In genomic region chr17:86032113-86032714, GRCm38 (mm10) we compare ENCODE assay signal across 9 mouse cellular contexts.
DNase-seq lines count a peak whose midpoint lies in the region; ATAC-seq and TF ChIP-seq lines count a peak whose summit lies in the region.
"Had no signal": no experiment of that assay in that cellular context is flagged by ENCODE, and none has a peak within 500 bp of the region (broad histone marks: within the 10 kb centered on the region; RNA-seq: fewer than 3 reads in every experiment).

No protein-coding gene starts in this region.

- intact Hi-C loops in gastrocnemius, adult 2 months (cut with DNase I) = loop anchor here (10.0 kb wide), 1 partner anchor 347 kb away; the partner anchor contains the start of gene Six2

- TF ChIP-seq CTCF in gastrocnemius, adult 2 months (IDR thresholded peaks at IDR 0.05) = no peak
- TF ChIP-seq CTCF in CH12.LX (conservative IDR thresholded peaks at IDR 0.05 in 1 of 2, IDR thresholded peaks at IDR 0.05 in 1 of 2; ENCODE audit: low read depth in 2 of 2, low read length in 2 of 2) = no peak
- no peak for TF ChIP-seq CTCF in midbrain, postnatal 0 days (IDR thresholded peaks at IDR 0.05)

- H3K9ac ChIP-seq in CH12.LX (ENCODE audit: insufficient read depth, low read depth) = no peak overlapping the region
- H3K9ac ChIP-seq in limb, embryonic 13.5 days = no peak overlapping the region
- H3K9ac ChIP-seq in midbrain, postnatal 0 days (replicated peaks; ENCODE audit: low read length, poor library complexity, severe bottlenecking) = no peak overlapping the region
- H3K9ac ChIP-seq in liver, embryonic 12.5 days = no peak overlapping the region

- peaks cover 0 to 16% of the 10 kb centered on the region in 2 experiments for H3K36me3 ChIP-seq in CH12.LX (replicated peaks in 1 of 2; ENCODE audit: control insufficient read depth in 1 of 2, insufficient read depth in 1 of 2, low read length in 1 of 2)
- no peaks in the 10 kb centered on the region for H3K36me3 ChIP-seq in limb, embryonic 13.5 days
- no peaks in the 10 kb centered on the region for H3K36me3 ChIP-seq in midbrain, postnatal 0 days (ENCODE audit: insufficient read depth, low read length)
- no peaks in the 10 kb centered on the region for H3K36me3 ChIP-seq in liver, embryonic 12.5 days

- peak; percentile 38 for DNase-seq in gastrocnemius, adult 2 months
- no peak for DNase-seq in gastrocnemius, postnatal 10 days
- DNase-seq in CH12.LX (ENCODE audit: extremely low read depth) = no peak
- DNase-seq in fibroblast of lung, adult 2 months (ENCODE audit: low read depth) = peak; percentile 81
- DNase-seq in frontal cortex, postnatal 25 days (ENCODE audit: low spot score in 2 of 2) = no peak
- DNase-seq in midbrain, postnatal 0 days (ENCODE audit: low spot score) = no peak
- DNase-seq: layer of hippocampus, postnatal 36 days had no signal

- H3K27ac ChIP-seq in gastrocnemius, adult 2 months = peak overlapping the region; percentile 90
- H3K27ac ChIP-seq in CH12.LX (ENCODE audit: insufficient read depth, low read depth) = no peak overlapping the region
- H3K27ac ChIP-seq in limb, embryonic 13.5 days = peak overlapping the region; percentile 63; the same call in 1 of the 2 replicates
- H3K27ac ChIP-seq in midbrain, postnatal 0 days (ENCODE audit: low read depth, low read length) = no peak overlapping the region
- no peak overlapping the region for H3K27ac ChIP-seq in liver, embryonic 12.5 days

- no peak for TF ChIP-seq POLR2A in CH12.LX (IDR thresholded peaks at IDR 0.05; ENCODE audit: low read depth, low read length)

- 23% methylated on average over 3 of the region's 3 CpGs for WGBS in limb, embryonic 13.5 days
- WGBS in midbrain, postnatal 0 days = 90% methylated on average over 3 of the region's 3 CpGs
- WGBS in liver, embryonic 12.5 days (ENCODE audit: insufficient replicate concordance) = 73% methylated on average over 3 of the region's 3 CpGs

- H3K79me2 ChIP-seq in CH12.LX (replicated peaks; ENCODE audit: control insufficient read depth, extremely low read depth, insufficient read depth, poor library complexity, severe bottlenecking) = no peaks in the 10 kb centered on the region

- no peak for TF ChIP-seq EP300 in CH12.LX (IDR thresholded peaks at IDR 0.05; ENCODE audit: low read length)

- H3K9me3 ChIP-seq in CH12.LX (replicated peaks; ENCODE audit: low read length) = no peaks in the 10 kb centered on the region
- H3K9me3 ChIP-seq in limb, embryonic 13.5 days = no peaks in the 10 kb centered on the region
- no peaks in the 10 kb centered on the region for H3K9me3 ChIP-seq in midbrain, postnatal 0 days (ENCODE audit: low read length)
- no peaks in the 10 kb centered on the region for H3K9me3 ChIP-seq in liver, embryonic 12.5 days (replicated peaks)

- peak; percentile 71 for ATAC-seq in limb, embryonic 13.5 days (ENCODE audit: low FRiP score, low read depth)
- ATAC-seq in midbrain, postnatal 0 days (ENCODE audit: low FRiP score) = no peak
- no peak for ATAC-seq in liver, embryonic 12.5 days

- 0 out of 2 replicates have a peak overlapping the region, but pooled peaks have one; percentile 29 for H3K4me2 ChIP-seq in CH12.LX (ENCODE audit: insufficient read depth, low read depth, poor library complexity, severe bottlenecking)
- H3K4me2 ChIP-seq in limb, embryonic 13.5 days (replicated peaks) = peak overlapping the region; percentile 5; the same call in 1 of the 2 replicates
- no peak overlapping the region for H3K4me2 ChIP-seq in midbrain, postnatal 0 days (ENCODE audit: low read depth, low read length, poor library complexity, severe bottlenecking)
- no peak overlapping the region for H3K4me2 ChIP-seq in liver, embryonic 12.5 days

- dilution Hi-C loops in CH12.LX (cut with MboI; ENCODE audit: extremely low pct_ligation_motif_present, extremely low pct_unique_long_range_greater_than_20kb, low sequenced_read_pairs) = no loop called here

- no peaks in the 10 kb centered on the region for H3K27me3 ChIP-seq in CH12.LX (replicated peaks)
- no peaks in the 10 kb centered on the region for H3K27me3 ChIP-seq in limb, embryonic 13.5 days
- H3K27me3 ChIP-seq in midbrain, postnatal 0 days (ENCODE audit: insufficient read depth, low read length) = no peaks in the 10 kb centered on the region
- H3K27me3 ChIP-seq in liver, embryonic 12.5 days (replicated peaks) = no peaks in the 10 kb centered on the region

- no peak for TF ChIP-seq RAD21 in CH12.LX (IDR thresholded peaks at IDR 0.05; ENCODE audit: low read depth, low read length)

- in situ Hi-C loops in CH12.LX (cut with MboI; ENCODE audit: low pct_ligation_motif_present, low pct_unique_long_range_greater_than_20kb, low sequenced_read_pairs) = no loop called here

- peaks cover 9 to 47% of the 10 kb centered on the region in 2 experiments; a peak in 3 of 4 replicates for H3K4me1 ChIP-seq in CH12.LX (ENCODE audit: control insufficient read depth in 1 of 2, insufficient read depth in 2 of 2)
- H3K4me1 ChIP-seq in limb, embryonic 13.5 days = peaks cover 44% of the 10 kb centered on the region
- no peaks in the 10 kb centered on the region for H3K4me1 ChIP-seq in midbrain, postnatal 0 days (ENCODE audit: insufficient read depth, low read length)
- peaks cover 26% of the 10 kb centered on the region for H3K4me1 ChIP-seq in liver, embryonic 12.5 days

- no peak overlapping the region for H3K4me3 ChIP-seq in gastrocnemius, adult 2 months
- peak overlapping the region in 1 of 3 experiments; percentile 10 for H3K4me3 ChIP-seq in CH12.LX (replicated peaks in 1 of 3; ENCODE audit: low read depth in 2 of 3, low read length in 2 of 3, poor library complexity in 1 of 3)
- H3K4me3 ChIP-seq in limb, embryonic 13.5 days = no peak overlapping the region
- no peak overlapping the region for H3K4me3 ChIP-seq in midbrain, postnatal 0 days (ENCODE audit: low read depth, low read length)
- H3K4me3 ChIP-seq in liver, embryonic 12.5 days = no peak overlapping the region

TF ChIP-seq in CH12.LX, 34 proteins besides CTCF, POLR2A, EP300 and RAD21:
- TF ChIP-seq NRF1 (IDR thresholded peaks at IDR 0.05; ENCODE audit: low read depth, low read length) = no peak
- TF ChIP-seq TBP (conservative IDR thresholded peaks at IDR 0.05; ENCODE audit: low read depth, low read length) = no peak
- no peak for TF ChIP-seq JUND (conservative IDR thresholded peaks at IDR 0.05; ENCODE audit: low read depth, low read length)
- no peak for TF ChIP-seq MAFK (IDR thresholded peaks at IDR 0.05; ENCODE audit: insufficient replicate concordance, low read length)
- TF ChIP-seq ETS1 (conservative IDR thresholded peaks at IDR 0.05; ENCODE audit: low read depth, low read length) = no peak
- no peak for TF ChIP-seq HCFC1 (IDR thresholded peaks at IDR 0.05; ENCODE audit: low read depth, low read length)
- TF ChIP-seq SMC3 (IDR thresholded peaks at IDR 0.05; ENCODE audit: low read depth, low read length) = no peak
- TF ChIP-seq ZKSCAN1 (IDR thresholded peaks at IDR 0.05; ENCODE audit: borderline replicate concordance, low read depth, low read length) = no peak
- TF ChIP-seq CHD1 (IDR thresholded peaks at IDR 0.05; ENCODE audit: low read depth, low read length) = no peak; the same call in 1 of the 2 replicates
- TF ChIP-seq JUN (IDR thresholded peaks at IDR 0.05; ENCODE audit: insufficient read depth, low read depth, low read length) = no peak
- no peak for TF ChIP-seq MXI1 (IDR thresholded peaks at IDR 0.05; ENCODE audit: low read depth, low read length)

Comparison
In these comparisons a context has a peak if more than half of its experiments do, and no peak if none do; other contexts are left out.
1. DNase-seq: peak in gastrocnemius, adult 2 months (single experiment) and fibroblast of lung, adult 2 months (single experiment); none in gastrocnemius, postnatal 10 days (single experiment), CH12.LX (single experiment), frontal cortex, postnatal 25 days (0 of 2) and midbrain, postnatal 0 days (single experiment).
2. H3K27ac ChIP-seq: peak in gastrocnemius, adult 2 months (single experiment) and limb, embryonic 13.5 days (single experiment); none in CH12.LX (single experiment), midbrain, postnatal 0 days (single experiment) and liver, embryonic 12.5 days (single experiment).
3. H3K4me2 ChIP-seq: peak in CH12.LX (single experiment) and limb, embryonic 13.5 days (single experiment); none in midbrain, postnatal 0 days (single experiment) and liver, embryonic 12.5 days (single experiment).